Mouse (Mus musculus): Measurements from ENCODE around the gene Rack1.
"Not testable (repeated sequence)": the region's sequence is repeated elsewhere in the genome, so short reads cannot be mapped to it uniquely, and the experiment has no call there.

The Rack1 gene

GRCm38 (mm10) chr11:48819614-48820307 lies 19.6 kb downstream of the Rack1 start:
- no peak for DNase-seq (ENCODE audit: low spot score)

- DNase-seq (ENCODE audit: low spot score), result no peak
These were observed 20.2 kb downstream of the Rack1 start for GRCm38 (mm10) chr11:48820308-48820674.

GRCm38 (mm10) chr11:48821299-48821698 lies 21.2 kb downstream of the Rack1 start:
- DNase-seq (ENCODE audit: low spot score), result not testable (repeated sequence)

- no peak for DNase-seq (ENCODE audit: low spot score)
These were observed 22.8 kb downstream of the Rack1 start for GRCm38 (mm10) chr11:48822768-48823512.

- DNase-seq (ENCODE audit: low spot score), result peak; percentile 62
These were observed 23.4 kb downstream of the Rack1 start for GRCm38 (mm10) chr11:48823536-48823972.

- DNase-seq (ENCODE audit: low spot score), result no peak
These were observed 24.2 kb downstream of the Rack1 start for GRCm38 (mm10) chr11:48824311-48824830.

GRCm38 (mm10) chr11:48825979-48826751 lies 26.0 kb downstream of the Rack1 start, which contains the start of the genes Trim7 and Gm12184:
Trim7 (plus strand) TSS chr11:48826140.
Gm12184 (minus strand) TSS chr11:48826655.
- DNase-seq (ENCODE audit: low spot score), result not testable (repeated sequence)

- no peak for DNase-seq (ENCODE audit: low spot score)
These were observed 26.6 kb downstream of the Rack1 start for GRCm38 (mm10) chr11:48826752-48827096.

- DNase-seq (ENCODE audit: low spot score), result no peak
These were observed 27.8 kb downstream of the Rack1 start for GRCm38 (mm10) chr11:48827926-48828325.

GRCm38 (mm10) chr11:48830279-48830678 lies 30.1 kb downstream of the Rack1 start:
- no peak for DNase-seq (ENCODE audit: low spot score)

- no peak for DNase-seq (ENCODE audit: low spot score)
These were observed 31.1 kb downstream of the Rack1 start for GRCm38 (mm10) chr11:48831273-48831672.

GRCm38 (mm10) chr11:48833078-48833730 lies 33.1 kb downstream of the Rack1 start:
- no peak for DNase-seq (ENCODE audit: low spot score)

GRCm38 (mm10) chr11:48833731-48834639 lies 33.9 kb downstream of the Rack1 start:
- peak; percentile 91 for DNase-seq (ENCODE audit: low spot score)

GRCm38 (mm10) chr11:48835923-48836322 lies 35.8 kb downstream of the Rack1 start:
- DNase-seq (ENCODE audit: low spot score), result no peak

- no peak for DNase-seq (ENCODE audit: low spot score)
These were observed 36.8 kb downstream of the Rack1 start for GRCm38 (mm10) chr11:48836990-48837309.

- peak; percentile 84 for DNase-seq (ENCODE audit: low spot score)
These were observed 37.4 kb downstream of the Rack1 start for GRCm38 (mm10) chr11:48837310-48838180.

- DNase-seq (ENCODE audit: low spot score), result peak; percentile 59
These were observed 38.2 kb downstream of the Rack1 start for GRCm38 (mm10) chr11:48838181-48838797.

GRCm38 (mm10) chr11:48838879-48839680 lies 38.9 kb downstream of the Rack1 start:
- no peak for DNase-seq (ENCODE audit: low spot score)

GRCm38 (mm10) chr11:48840805-48841204 lies 40.7 kb downstream of the Rack1 start:
- no peak for DNase-seq (ENCODE audit: low spot score)
